ENCODE assay signal across 16 mouse cellular contexts in genomic region chr14:122279462-122280308, GRCm38 (mm10).
DNase-seq lines count a peak whose midpoint lies in the region; ATAC-seq and TF ChIP-seq lines count a peak whose summit lies in the region.
"Had no signal": no experiment of that assay in that cellular context is flagged by ENCODE, and none has a peak within 500 bp of the region (broad histone marks: within the 10 kb centered on the region; RNA-seq: fewer than 3 reads in every experiment).

No protein-coding gene starts in this region.

- no peak; the same call in 1 of the 2 replicates for ATAC-seq in forebrain, embryonic 14.5 days
- ATAC-seq in hindbrain, embryonic 16.5 days: no peak
- ATAC-seq in midbrain, postnatal 0 days (ENCODE audit: low FRiP score): no peak
- no peak for ATAC-seq in cerebellum, adult (ENCODE audit: insufficient number of reproducible peaks, low FRiP score, low TSS enrichment)
- no peak for ATAC-seq in megakaryocyte-erythroid progenitor cell, adult 5-6 weeks (replicated peaks; ENCODE audit: low FRiP score, low TSS enrichment, poor library complexity, severe bottlenecking)
- ATAC-seq: intestine, embryonic 16.5 days; liver, embryonic 12.5 days had no signal

- no peak overlapping the region for H3K27ac ChIP-seq in forebrain, embryonic 14.5 days (ENCODE audit: low read depth, low read length)
- H3K27ac ChIP-seq in hindbrain, embryonic 16.5 days (ENCODE audit: low read depth, low read length): peak overlapping the region; percentile 45; the same call in 1 of the 2 replicates
- no peak overlapping the region for H3K27ac ChIP-seq in midbrain, postnatal 0 days (ENCODE audit: low read depth, low read length)
- no peak overlapping the region for H3K27ac ChIP-seq in heart, embryonic 10.5 days
- H3K27ac ChIP-seq: embryonic facial prominence, embryonic 13.5 days; liver, embryonic 12.5 days; neural tube, embryonic 12.5 days had no signal

- peak; percentile 41 for DNase-seq in retina, postnatal 1 day
- DNase-seq in retina, embryonic 14.5 days (ENCODE audit: low spot score): no peak
- peak; percentile 63 for DNase-seq in forebrain, embryonic 14.5 days (ENCODE audit: low spot score)
- peak; percentile 34 for DNase-seq in midbrain, postnatal 0 days (ENCODE audit: low spot score)
- DNase-seq in heart, embryonic 10.5 days (ENCODE audit: low spot score): no peak
- DNase-seq: adrenal gland, postnatal 36 days; B cell, adult 2 months; kidney, postnatal 14 days; thymus, adult 2 months had no signal

- H3K9ac ChIP-seq in forebrain, embryonic 14.5 days (ENCODE audit: low read length): no peak overlapping the region
- no peak overlapping the region for H3K9ac ChIP-seq in hindbrain, embryonic 16.5 days (ENCODE audit: low read depth, low read length)
- H3K9ac ChIP-seq in midbrain, postnatal 0 days (replicated peaks; ENCODE audit: low read length, poor library complexity, severe bottlenecking): no peak overlapping the region
- H3K9ac ChIP-seq: embryonic facial prominence, embryonic 13.5 days; liver, embryonic 12.5 days; neural tube, embryonic 12.5 days had no signal

- no peaks in the 10 kb centered on the region for H3K9me3 ChIP-seq in forebrain, embryonic 14.5 days (replicated peaks; ENCODE audit: control insufficient read depth, low read length)
- H3K9me3 ChIP-seq in hindbrain, embryonic 16.5 days (ENCODE audit: control insufficient read depth, low read length): no peaks in the 10 kb centered on the region
- H3K9me3 ChIP-seq in midbrain, postnatal 0 days (ENCODE audit: low read length): no peaks in the 10 kb centered on the region
- no peaks in the 10 kb centered on the region for H3K9me3 ChIP-seq in heart, embryonic 10.5 days
- H3K9me3 ChIP-seq: embryonic facial prominence, embryonic 13.5 days; liver, embryonic 12.5 days; neural tube, embryonic 12.5 days had no signal

- H3K27me3 ChIP-seq in forebrain, embryonic 14.5 days (replicated peaks; ENCODE audit: control insufficient read depth, insufficient read depth, low read length): peaks cover 4% of the 10 kb centered on the region
- peaks cover 9% of the 10 kb centered on the region for H3K27me3 ChIP-seq in hindbrain, embryonic 16.5 days (replicated peaks; ENCODE audit: control insufficient read depth, insufficient read depth, low read length)
- H3K27me3 ChIP-seq in midbrain, postnatal 0 days (ENCODE audit: insufficient read depth, low read length): peaks cover 45% of the 10 kb centered on the region
- peaks cover 63% of the 10 kb centered on the region for H3K27me3 ChIP-seq in heart, embryonic 10.5 days (ENCODE audit: insufficient read depth, poor library complexity, severe bottlenecking)

- H3K4me1 ChIP-seq in forebrain, embryonic 14.5 days (ENCODE audit: control insufficient read depth, insufficient read depth, low read length): peaks cover 9% of the 10 kb centered on the region
- no peaks in the 10 kb centered on the region; the same call in 1 of the 2 replicates for H3K4me1 ChIP-seq in hindbrain, embryonic 16.5 days (ENCODE audit: control insufficient read depth, insufficient read depth, low read depth, low read length)
- no peaks in the 10 kb centered on the region for H3K4me1 ChIP-seq in midbrain, postnatal 0 days (ENCODE audit: insufficient read depth, low read length)
- peaks cover 10% of the 10 kb centered on the region for H3K4me1 ChIP-seq in heart, embryonic 10.5 days
- H3K4me1 ChIP-seq: liver, embryonic 12.5 days had no signal

- no peak for TF ChIP-seq CTCF in midbrain, postnatal 0 days (IDR thresholded peaks at IDR 0.05)

- H3K4me3 ChIP-seq in forebrain, embryonic 14.5 days (ENCODE audit: low read depth, low read length): no peak overlapping the region
- H3K4me3 ChIP-seq in hindbrain, embryonic 16.5 days (ENCODE audit: low read length): no peak overlapping the region
- H3K4me3 ChIP-seq in midbrain, postnatal 0 days (ENCODE audit: low read depth, low read length): no peak overlapping the region
- no peak overlapping the region for H3K4me3 ChIP-seq in heart, embryonic 10.5 days
- H3K4me3 ChIP-seq: embryonic facial prominence, embryonic 13.5 days; liver, embryonic 12.5 days; neural tube, embryonic 12.5 days had no signal

- no peaks in the 10 kb centered on the region for H3K36me3 ChIP-seq in forebrain, embryonic 14.5 days (ENCODE audit: control insufficient read depth, insufficient read depth, low read length)
- no peaks in the 10 kb centered on the region for H3K36me3 ChIP-seq in hindbrain, embryonic 16.5 days (ENCODE audit: control insufficient read depth, insufficient read depth, low read length)
- H3K36me3 ChIP-seq in midbrain, postnatal 0 days (ENCODE audit: insufficient read depth, low read length): no peaks in the 10 kb centered on the region
- no peaks in the 10 kb centered on the region for H3K36me3 ChIP-seq in heart, embryonic 10.5 days
- H3K36me3 ChIP-seq: embryonic facial prominence, embryonic 13.5 days; liver, embryonic 12.5 days; neural tube, embryonic 12.5 days had no signal

- 0 out of 2 replicates have a peak overlapping the region, but pooled peaks have one; percentile 15 for H3K4me2 ChIP-seq in forebrain, embryonic 14.5 days (ENCODE audit: low read length)
- H3K4me2 ChIP-seq in hindbrain, embryonic 16.5 days (ENCODE audit: low read length): peak overlapping the region; percentile 30
- H3K4me2 ChIP-seq in midbrain, postnatal 0 days (ENCODE audit: low read depth, low read length, poor library complexity, severe bottlenecking): no peak overlapping the region
- H3K4me2 ChIP-seq: liver, embryonic 12.5 days had no signal

- WGBS in forebrain, embryonic 14.5 days: 32% methylated on average over 16 of the region's 16 CpGs
- 24% methylated on average over 16 of the region's 16 CpGs for WGBS in hindbrain, embryonic 16.5 days
- 29% methylated on average over 16 of the region's 16 CpGs for WGBS in midbrain, postnatal 0 days
- WGBS in heart, embryonic 10.5 days: 62% methylated on average over 16 of the region's 16 CpGs

Comparison
In these comparisons a context has a peak if more than half of its experiments do, and no peak if none do; other contexts are left out.
1. DNase-seq: peak in retina, postnatal 1 day (single experiment), forebrain, embryonic 14.5 days (single experiment) and midbrain, postnatal 0 days (single experiment); none in retina, embryonic 14.5 days (single experiment) and heart, embryonic 10.5 days (single experiment).